Mouse (Mus musculus) midbrain, embryonic 16.5 days (tissue): ENCODE data around the gene Papln. TPM values are rescaled to one million over a fixed set of nuclear protein-coding genes. Genes with fewer than 3 reads are reported as not detected.

ENCODE experiments used
- ATAC-seq: fragments of 200-750 bp; cut with Nextera tagmentation; 2 replicates; pipeline ENCODE4 v1.8.0; 2017; ENCODE audit warnings: moderate TSS enrichment
- H3K27ac ChIP-seq: fragments of 300-500 bp; sonication (generic); 2 replicates; pipeline ENCODE4 v1.5.1; 2014; ENCODE audit warnings: mild to moderate bottlenecking, low read length, mixed read lengths
- H3K27me3 ChIP-seq: fragments of 300-500 bp; sonication (generic); 2 replicates; pipeline ENCODE4 v1.6.1; 2014; ENCODE audit warnings: low read depth, low read length, mixed read lengths; ENCODE audit not compliant: control insufficient read depth, insufficient read depth
- H3K36me3 ChIP-seq: fragments of 300-500 bp; sonication (generic); 2 replicates; pipeline ENCODE4 v1.6.1; 2014; ENCODE audit warnings: mild to moderate bottlenecking, low read length, moderate library complexity, mixed read lengths; ENCODE audit not compliant: control insufficient read depth, insufficient read depth
- H3K4me1 ChIP-seq: fragments of 300-500 bp; sonication (generic); 2 replicates; pipeline ENCODE4 v1.6.1; 2014; ENCODE audit warnings: mild to moderate bottlenecking, low read length, mixed read lengths; ENCODE audit not compliant: control insufficient read depth, insufficient read depth
- H3K4me2 ChIP-seq: fragments of 300-500 bp; sonication (generic); 2 replicates; pipeline ENCODE4 v1.6.1; 2014; ENCODE audit warnings: mild to moderate bottlenecking, low read length, mixed read lengths
- H3K4me3 ChIP-seq: fragments of 300-500 bp; sonication (generic); 2 replicates; pipeline ENCODE4 v1.5.1; 2014; ENCODE audit warnings: low read depth, mild to moderate bottlenecking, low read length, moderate library complexity, mixed read lengths
- H3K9ac ChIP-seq: fragments of 300-500 bp; sonication (generic); 2 replicates; pipeline ENCODE4 v1.6.1; 2014; ENCODE audit warnings: low read depth, low read length, mixed read lengths
- H3K9me3 ChIP-seq: fragments of 300-500 bp; sonication (generic); replicated peaks from 2 replicates; pipeline ENCODE4 v1.6.1; 2014; ENCODE audit warnings: mild to moderate bottlenecking, low read length, mixed read lengths; ENCODE audit not compliant: control insufficient read depth, poor library complexity, severe bottlenecking
- WGBS: fragments of 180-500 bp; shearing (Covaris S2); extraction: QIAGEN DNeasy Blood & Tissue Kit; methylation state at CpG from one replicate; pipeline ENCODE4 v1.1.7; 2014; 5-methylcytosine and 5-hydroxymethylcytosine counted together
- polyA plus RNA-seq: library from polyadenylated mRNA; unstranded; fragments of >200 nt; fragmentation: Nextera tagmentation; extraction: Ambion mirVana; gene quantifications from 2 replicates; pipeline ENCODE4 v1.2.1, GENCODE M21; 2015

Gene Papln
- polyA plus RNA-seq, 1 experiment from 2014 or later, result 0.16 TPM

GRCm38 (mm10) chr12:83734047-83734446, 29.4 kb upstream of the Papln start:
- H3K4me2 ChIP-seq, result no peak overlapping the region
- no peak overlapping the region for H3K4me3 ChIP-seq
- H3K27me3 ChIP-seq, result no peaks in the 10 kb centered on the region
- peaks cover 28% of the 10 kb centered on the region for H3K36me3 ChIP-seq
- no peak overlapping the region for H3K9ac ChIP-seq
- H3K27ac ChIP-seq, result no peak overlapping the region
- ATAC-seq, result no peak
- H3K9me3 ChIP-seq, result no peaks in the 10 kb centered on the region
- WGBS, result 97% methylated on average over 10 of the region's 10 CpGs
- no peaks in the 10 kb centered on the region for H3K4me1 ChIP-seq

DNA sequence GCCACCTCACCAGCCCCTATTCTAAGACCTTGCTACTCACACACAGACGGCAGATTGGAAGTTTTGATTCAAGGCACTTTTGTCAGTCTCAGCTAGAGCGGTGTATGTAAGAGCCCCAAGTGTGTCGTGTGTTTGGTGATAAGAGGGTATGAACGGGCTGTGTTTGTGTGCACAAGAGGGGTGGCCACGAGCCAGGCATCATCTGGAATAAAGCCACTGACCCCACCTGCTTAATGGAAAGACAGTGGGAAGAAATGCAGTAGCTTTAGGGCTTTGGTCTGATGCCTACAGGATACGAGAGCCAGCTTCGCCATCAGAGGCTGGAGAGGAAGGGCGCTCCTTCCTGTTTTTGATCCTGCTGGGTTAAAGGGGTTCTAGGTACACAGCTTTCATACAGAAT, 27.2 kb upstream of the Papln start:
- Histone ChIP-seq H3K4me1 (no peaks in the 10 kb centered on the region), H3K9ac (no peak overlapping the region), H3K9me3 (no peaks in the 10 kb centered on the region), H3K4me2 (no peak overlapping the region), H3K4me3 (no peak overlapping the region), H3K27me3 (no peaks in the 10 kb centered on the region), H3K36me3 (peaks cover 20% of the 10 kb centered on the region), H3K27ac (no peak overlapping the region)
- no peak for ATAC-seq
- 83% methylated on average over 8 of the region's 8 CpGs for WGBS

- Histone ChIP-seq H3K27me3 (no peaks in the 10 kb centered on the region), H3K4me2 (no peak overlapping the region), H3K9ac (no peak overlapping the region), H3K9me3 (no peaks in the 10 kb centered on the region), H3K27ac (no peak overlapping the region), H3K4me1 (no peaks in the 10 kb centered on the region), H3K36me3 (peaks cover 15% of the 10 kb centered on the region), H3K4me3 (no peak overlapping the region)
- 90% methylated on average over 1 of the region's 1 CpGs for WGBS
- ATAC-seq, result no peak
Observed at GRCm38 (mm10) chr12:83738651-83739050, 24.8 kb upstream of the Papln start.

GRCm38 (mm10) chr12:83741722-83742121, 21.7 kb upstream of the Papln start:
- no peak overlapping the region for H3K4me2 ChIP-seq
- no peaks in the 10 kb centered on the region for H3K9me3 ChIP-seq
- no peak overlapping the region for H3K27ac ChIP-seq
- ATAC-seq, result no peak
- H3K36me3 ChIP-seq, result no peaks in the 10 kb centered on the region; the same call in 1 of the 2 replicates
- H3K27me3 ChIP-seq, result no peaks in the 10 kb centered on the region
- WGBS, result 81% methylated on average over 5 of the region's 5 CpGs
- H3K4me3 ChIP-seq, result no peak overlapping the region
- peaks cover 5% of the 10 kb centered on the region for H3K4me1 ChIP-seq
- H3K9ac ChIP-seq, result no peak overlapping the region

GRCm38 (mm10) chr12:83742834-83743233, 20.6 kb upstream of the Papln start:
- H3K27me3 ChIP-seq, result no peaks in the 10 kb centered on the region
- H3K4me1 ChIP-seq, result peaks cover 5% of the 10 kb centered on the region
- no peak overlapping the region for H3K4me2 ChIP-seq
- 92% methylated on average over 4 of the region's 4 CpGs for WGBS
- H3K36me3 ChIP-seq, result no peaks in the 10 kb centered on the region; the same call in 1 of the 2 replicates
- H3K9me3 ChIP-seq, result no peaks in the 10 kb centered on the region
- no peak for ATAC-seq
- H3K27ac ChIP-seq, result no peak overlapping the region
- no peak overlapping the region for H3K9ac ChIP-seq
- H3K4me3 ChIP-seq, result no peak overlapping the region

DNA sequence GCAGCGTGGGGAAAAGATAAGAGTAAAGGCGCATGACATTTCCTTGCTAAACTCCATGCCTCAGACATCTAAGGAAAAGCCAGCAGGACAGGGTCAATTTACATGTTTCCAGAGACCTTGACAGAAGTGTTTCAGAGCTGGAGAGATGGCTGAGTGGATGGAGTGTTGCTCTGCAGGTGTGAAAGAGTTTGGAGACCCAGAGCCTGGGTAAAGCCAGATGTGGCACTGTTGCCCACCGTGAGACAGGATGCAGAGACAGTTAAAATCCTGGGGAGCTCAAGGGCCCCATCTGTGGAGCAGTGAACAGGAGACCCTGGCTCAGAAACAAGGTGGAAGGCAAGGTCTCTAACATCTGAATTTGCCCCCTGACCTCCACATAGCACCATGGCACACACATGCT, 19.7 kb upstream of the Papln start:
- Histone ChIP-seq H3K9ac (no peak overlapping the region), H3K36me3 (no peaks in the 10 kb centered on the region; the same call in 1 of the 2 replicates), H3K27ac (no peak overlapping the region), H3K4me1 (peaks cover 5% of the 10 kb centered on the region), H3K27me3 (no peaks in the 10 kb centered on the region), H3K4me2 (no peak overlapping the region), H3K9me3 (no peaks in the 10 kb centered on the region), H3K4me3 (no peak overlapping the region)
- WGBS, result 85% methylated on average over 3 of the region's 3 CpGs
- no peak for ATAC-seq

GRCm38 (mm10) chr12:83749186-83749585, 14.2 kb upstream of the Papln start:
- Histone ChIP-seq H3K4me2 (no peak overlapping the region), H3K9me3 (no peaks in the 10 kb centered on the region), H3K9ac (no peak overlapping the region), H3K27me3 (no peaks in the 10 kb centered on the region), H3K27ac (no peak overlapping the region), H3K4me3 (no peak overlapping the region), H3K36me3 (no peaks in the 10 kb centered on the region), H3K4me1 (peaks cover 3% of the 10 kb centered on the region)
- WGBS, result 29% methylated on average over 1 of the region's 1 CpGs
- no peak for ATAC-seq

GRCm38 (mm10) chr12:83752495-83752894, 10.9 kb upstream of the Papln start:
- Histone ChIP-seq H3K4me3 (no peak overlapping the region), H3K9ac (no peak overlapping the region), H3K27ac (no peak overlapping the region), H3K27me3 (no peaks in the 10 kb centered on the region), H3K4me1 (no peaks in the 10 kb centered on the region), H3K36me3 (no peaks in the 10 kb centered on the region), H3K4me2 (no peak overlapping the region), H3K9me3 (no peaks in the 10 kb centered on the region)
- ATAC-seq, result no peak
- WGBS, result 50% methylated on average over 2 of the region's 2 CpGs

- Histone ChIP-seq H3K4me1 (peaks cover 8% of the 10 kb centered on the region), H3K9ac (no peak overlapping the region), H3K27ac (no peak overlapping the region), H3K27me3 (no peaks in the 10 kb centered on the region), H3K36me3 (no peaks in the 10 kb centered on the region), H3K4me3 (no peak overlapping the region), H3K9me3 (no peaks in the 10 kb centered on the region), H3K4me2 (no peak overlapping the region)
- ATAC-seq, result no peak
- 74% methylated on average over 10 of the region's 10 CpGs for WGBS
Observed at GRCm38 (mm10) chr12:83758735-83759134, 4.7 kb upstream of the Papln start.

DNA sequence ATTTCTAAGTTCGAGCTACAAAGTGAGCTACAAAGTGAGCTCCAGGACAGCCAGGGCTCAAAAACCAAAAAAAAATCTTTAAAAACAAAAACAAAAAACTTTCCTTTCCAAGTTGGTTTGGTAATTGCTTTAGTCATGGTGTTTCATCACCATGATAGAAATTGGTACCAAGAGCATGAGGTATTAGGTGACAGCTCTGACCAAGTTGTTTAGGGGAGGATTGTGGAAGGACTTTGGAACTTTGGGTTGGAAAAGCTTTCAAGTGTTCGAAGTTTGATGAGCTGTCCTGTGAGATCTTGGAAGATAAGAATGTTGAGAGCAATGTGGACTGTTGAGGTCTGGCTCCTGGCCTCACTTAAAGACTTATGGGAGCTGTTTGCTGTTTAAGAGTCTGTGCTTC, 3.2 kb upstream of the Papln start:
- no peaks in the 10 kb centered on the region for H3K27me3 ChIP-seq
- no peak for ATAC-seq
- no peaks in the 10 kb centered on the region for H3K9me3 ChIP-seq
- H3K4me2 ChIP-seq, result no peak overlapping the region
- H3K27ac ChIP-seq, result no peak overlapping the region
- H3K4me3 ChIP-seq, result no peak overlapping the region
- H3K4me1 ChIP-seq, result peaks cover 14% of the 10 kb centered on the region
- 92% methylated on average over 2 of the region's 2 CpGs for WGBS
- no peaks in the 10 kb centered on the region for H3K36me3 ChIP-seq
- H3K9ac ChIP-seq, result no peak overlapping the region
